Mouse (Mus musculus) CH12.LX (cell line): Measurements from ENCODE around the gene Rangrf.

Experiments
- BHLHE40 ChIP-seq: IDR thresholded peaks from 2 replicates; pipeline ENCODE4 v1.6.1; 2011; ENCODE audit warnings: mild to moderate bottlenecking, low read depth, low read length, improper control_type of control experiment
- CTCF ChIP-seq, 2 experiments: IDR thresholded peaks in 1 of 2; conservative IDR thresholded peaks in 1 of 2; 2 replicates each; pipeline ENCODE4 v1.5.1; 2011 to 2012; ENCODE audit warnings: low read depth in 2 of 2, low read length in 2 of 2, improper control_type of control experiment in 1 of 2, inconsistent platforms in 1 of 2, mild to moderate bottlenecking in 1 of 2, moderate library complexity in 1 of 2
- EP300 ChIP-seq: IDR thresholded peaks from 2 replicates; pipeline ENCODE4 v1.6.1; 2011; ENCODE audit warnings: low read length, improper control_type of control experiment
- PAX5 ChIP-seq: IDR thresholded peaks from 2 replicates; pipeline ENCODE4 v1.6.1; 2012; ENCODE audit warnings: low read length, inconsistent platforms, mixed read lengths
- POLR2A ChIP-seq: IDR thresholded peaks from 2 replicates; pipeline ENCODE4 v1.6.1; 2011; ENCODE audit warnings: low read depth, mild to moderate bottlenecking, improper control_type of control experiment, low read length
- RCOR1 ChIP-seq: conservative IDR thresholded peaks from 2 replicates; pipeline ENCODE4 v1.6.1; 2012; ENCODE audit warnings: low read depth, mild to moderate bottlenecking, inconsistent platforms, low read length, improper control_type of control experiment
- SMC3 ChIP-seq: IDR thresholded peaks from 2 replicates; pipeline ENCODE4 v1.6.1; 2011; ENCODE audit warnings: low read depth, low read length, improper control_type of control experiment
- TBP ChIP-seq: conservative IDR thresholded peaks from 2 replicates; pipeline ENCODE4 v1.6.1; 2011; ENCODE audit warnings: low read depth, low read length, improper control_type of control experiment

DNA sequence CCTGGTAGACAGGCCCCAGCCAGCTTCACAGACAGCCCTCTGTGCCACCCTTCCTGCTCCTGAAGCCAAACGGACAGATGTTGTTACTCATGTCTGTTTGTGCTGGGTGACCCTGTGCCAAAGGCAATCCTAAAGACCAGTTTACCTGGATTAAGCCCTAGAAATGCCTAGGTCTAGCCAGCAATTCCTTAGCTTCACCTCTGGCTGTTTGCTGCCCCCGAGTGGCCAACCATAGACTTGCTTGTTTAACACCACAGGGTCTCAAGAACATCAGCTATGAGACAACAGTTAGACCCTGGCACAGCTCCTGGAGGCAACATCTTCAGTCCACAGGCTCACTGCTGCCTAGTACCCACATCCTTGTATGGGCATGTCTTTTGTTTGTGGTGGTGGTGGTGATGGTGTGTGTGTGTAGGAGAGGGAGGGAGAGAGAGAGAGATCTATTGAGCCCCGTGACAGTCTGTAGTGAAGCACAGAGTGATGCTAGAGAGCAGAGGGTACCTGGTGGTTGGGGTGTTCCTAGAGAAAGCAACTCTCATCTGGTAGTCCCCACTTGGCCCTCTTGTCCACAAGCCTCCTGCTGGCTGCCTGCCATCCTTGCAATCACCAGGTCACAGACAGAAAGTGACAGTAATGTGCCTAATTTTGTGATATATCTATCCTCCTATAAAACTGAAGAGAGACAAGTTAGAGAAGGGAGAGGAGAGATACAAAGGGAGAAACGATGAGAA lies 7.8 kb upstream of the Rangrf start:
- TF ChIP-seq CTCF (conservative IDR thresholded peaks at IDR 0.05 in 1 of 2, IDR thresholded peaks at IDR 0.05 in 1 of 2; ENCODE audit: low read depth in 2 of 2, low read length in 2 of 2), result peak; percentile 54 to 97; a peak in 3 of 4 replicates
- TF ChIP-seq TBP, result no peak
- TF ChIP-seq POLR2A, result 0 out of 2 replicates have a peak, but pooled peaks have one; percentile 11
- TF ChIP-seq PAX5, result no peak
- TF ChIP-seq EP300, result no peak
- no peak for TF ChIP-seq RCOR1
- no peak for TF ChIP-seq BHLHE40
- peak; percentile 89 for TF ChIP-seq SMC3
